Comparison of ENCODE assay signal across 10 mouse cellular contexts in the genomic region with DNA sequence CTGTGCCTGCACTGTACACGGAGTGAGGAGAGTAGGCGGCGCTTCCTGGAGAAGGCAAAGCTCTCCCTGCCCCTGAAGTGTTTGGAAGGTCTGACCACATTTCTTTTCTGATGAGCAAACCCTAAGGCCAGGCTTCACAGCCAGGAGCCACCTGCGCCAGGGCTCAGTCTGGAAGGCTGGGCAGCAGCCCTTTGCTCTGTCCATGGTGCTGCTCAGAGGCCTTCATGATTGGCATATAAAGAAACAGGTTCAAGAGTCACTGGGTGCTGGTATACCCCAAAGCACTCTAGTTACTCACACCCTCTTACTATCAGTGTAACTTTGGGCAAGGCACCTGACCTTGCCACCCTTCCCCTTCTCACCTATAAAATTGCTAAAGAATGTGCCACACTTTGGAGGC.
DNase-seq lines count a peak whose midpoint lies in the region; ATAC-seq and TF ChIP-seq lines count a peak whose summit lies in the region.
"Had no signal": no experiment of that assay in that cellular context is flagged by ENCODE, and none has a peak within 500 bp of the region (broad histone marks: within the 10 kb centered on the region; RNA-seq: fewer than 3 reads in every experiment).

No protein-coding gene starts in this region.

- TF ChIP-seq CTCF in lung, embryonic 14.5 days (IDR thresholded peaks at IDR 0.05; ENCODE audit: low read depth), result no peak

- no peak overlapping the region for H3K4me2 ChIP-seq in forebrain, embryonic 11.5 days (ENCODE audit: low read depth, low read length, severe bottlenecking)
- H3K4me2 ChIP-seq in forebrain, embryonic 15.5 days (replicated peaks), result no peak overlapping the region
- H3K4me2 ChIP-seq in lung, embryonic 14.5 days, result no peak overlapping the region
- no peak overlapping the region for H3K4me2 ChIP-seq in midbrain, embryonic 13.5 days (replicated peaks)

- DNase-seq in forebrain, embryonic 11.5 days (ENCODE audit: low spot score), result peak; percentile 60
- DNase-seq in lung, embryonic 14.5 days, result peak; percentile 83
- DNase-seq in lung, postnatal 25 days (ENCODE audit: low spot score), result no peak
- peak; percentile 59 for DNase-seq in ZHBTc4 (ENCODE audit: low read depth, low spot score)
- DNase-seq in kidney, postnatal 4 days, result peak; percentile 83
- DNase-seq in spleen, postnatal 4 days (ENCODE audit: low spot score in 2 of 2), result no peak
- DNase-seq: left cerebral cortex, postnatal 4 days had no signal

- no peak overlapping the region for H3K9ac ChIP-seq in forebrain, embryonic 11.5 days (ENCODE audit: low read length)
- no peak overlapping the region for H3K9ac ChIP-seq in forebrain, embryonic 15.5 days (replicated peaks)
- no peak overlapping the region for H3K9ac ChIP-seq in lung, embryonic 14.5 days
- H3K9ac ChIP-seq in midbrain, embryonic 13.5 days (replicated peaks), result no peak overlapping the region

- H3K27ac ChIP-seq in forebrain, embryonic 11.5 days (ENCODE audit: low read depth, low read length), result no peak overlapping the region
- no peak overlapping the region for H3K27ac ChIP-seq in forebrain, embryonic 15.5 days (replicated peaks)
- H3K27ac ChIP-seq in lung, embryonic 14.5 days (ENCODE audit: low read depth), result no peak overlapping the region
- H3K27ac ChIP-seq in midbrain, embryonic 13.5 days, result no peak overlapping the region

- no peaks in the 10 kb centered on the region for H3K9me3 ChIP-seq in forebrain, embryonic 11.5 days (ENCODE audit: control insufficient read depth, low read length)
- H3K9me3 ChIP-seq in forebrain, embryonic 15.5 days, result no peaks in the 10 kb centered on the region
- no peaks in the 10 kb centered on the region for H3K9me3 ChIP-seq in lung, embryonic 14.5 days (ENCODE audit: low read depth, low read length)
- H3K9me3 ChIP-seq in midbrain, embryonic 13.5 days, result no peaks in the 10 kb centered on the region

- H3K27me3 ChIP-seq in forebrain, embryonic 11.5 days (ENCODE audit: control insufficient read depth, insufficient read depth, low read length), result no peaks in the 10 kb centered on the region
- H3K27me3 ChIP-seq in forebrain, embryonic 15.5 days, result no peaks in the 10 kb centered on the region
- H3K27me3 ChIP-seq in lung, embryonic 14.5 days (ENCODE audit: insufficient read depth, low read length), result no peaks in the 10 kb centered on the region
- no peaks in the 10 kb centered on the region for H3K27me3 ChIP-seq in midbrain, embryonic 13.5 days

- H3K4me1 ChIP-seq in forebrain, embryonic 11.5 days (replicated peaks; ENCODE audit: control insufficient read depth, insufficient read depth, low read length), result no peaks in the 10 kb centered on the region
- H3K4me1 ChIP-seq in forebrain, embryonic 15.5 days, result no peaks in the 10 kb centered on the region
- no peaks in the 10 kb centered on the region for H3K4me1 ChIP-seq in lung, embryonic 14.5 days (ENCODE audit: insufficient read depth)
- H3K4me1 ChIP-seq in midbrain, embryonic 13.5 days (replicated peaks), result no peaks in the 10 kb centered on the region

- H3K36me3 ChIP-seq in forebrain, embryonic 11.5 days (ENCODE audit: control insufficient read depth, insufficient read depth, low read length), result no peaks in the 10 kb centered on the region
- no peaks in the 10 kb centered on the region for H3K36me3 ChIP-seq in forebrain, embryonic 15.5 days
- H3K36me3 ChIP-seq in lung, embryonic 14.5 days (ENCODE audit: insufficient read depth), result no peaks in the 10 kb centered on the region
- no peaks in the 10 kb centered on the region for H3K36me3 ChIP-seq in midbrain, embryonic 13.5 days

- 34% methylated on average over 4 of the region's 4 CpGs for WGBS in forebrain, embryonic 11.5 days
- 30% methylated on average over 4 of the region's 4 CpGs for WGBS in forebrain, embryonic 15.5 days
- 10% methylated on average over 4 of the region's 4 CpGs for WGBS in lung, embryonic 14.5 days
- 20% methylated on average over 4 of the region's 4 CpGs for WGBS in midbrain, embryonic 13.5 days

- H3K4me3 ChIP-seq in forebrain, embryonic 11.5 days (ENCODE audit: low read depth, low read length), result no peak overlapping the region
- no peak overlapping the region for H3K4me3 ChIP-seq in forebrain, embryonic 15.5 days
- H3K4me3 ChIP-seq in lung, embryonic 14.5 days (ENCODE audit: low read depth, low read length), result no peak overlapping the region
- no peak overlapping the region for H3K4me3 ChIP-seq in midbrain, embryonic 13.5 days (replicated peaks)

- ATAC-seq in forebrain, embryonic 11.5 days (replicated peaks; ENCODE audit: low FRiP score), result no peak
- no peak for ATAC-seq in forebrain, embryonic 15.5 days (replicated peaks)
- ATAC-seq in lung, embryonic 14.5 days (ENCODE audit: insufficient read depth), result no peak
- ATAC-seq in midbrain, embryonic 13.5 days, result no peak
- ATAC-seq: midbrain, embryonic 16.5 days had no signal

Comparison
In these comparisons a context has a peak if more than half of its experiments do, and no peak if none do; other contexts are left out.
1. DNase-seq: peak in forebrain, embryonic 11.5 days (single experiment), lung, embryonic 14.5 days (single experiment), ZHBTc4 (single experiment) and kidney, postnatal 4 days (2 of 2); none in lung, postnatal 25 days (single experiment) and spleen, postnatal 4 days (0 of 2).